Mouse (Mus musculus) adrenal gland, postnatal 0 days (tissue): ENCODE measurements around the gene Krt25. TPM values are rescaled to one million over a fixed set of nuclear protein-coding genes. Genes with fewer than 3 reads are reported as not detected.

Experiments used
- polyA plus RNA-seq: library from polyadenylated mRNA; unstranded; fragments of >200 nt; fragmentation: Nextera tagmentation; extraction: Ambion mirVana; gene quantifications from 2 replicates; pipeline ENCODE4 v1.2.1, GENCODE M21; 2015

Krt25 gene
- polyA plus RNA-seq: not detected in 2 replicates

DNA sequence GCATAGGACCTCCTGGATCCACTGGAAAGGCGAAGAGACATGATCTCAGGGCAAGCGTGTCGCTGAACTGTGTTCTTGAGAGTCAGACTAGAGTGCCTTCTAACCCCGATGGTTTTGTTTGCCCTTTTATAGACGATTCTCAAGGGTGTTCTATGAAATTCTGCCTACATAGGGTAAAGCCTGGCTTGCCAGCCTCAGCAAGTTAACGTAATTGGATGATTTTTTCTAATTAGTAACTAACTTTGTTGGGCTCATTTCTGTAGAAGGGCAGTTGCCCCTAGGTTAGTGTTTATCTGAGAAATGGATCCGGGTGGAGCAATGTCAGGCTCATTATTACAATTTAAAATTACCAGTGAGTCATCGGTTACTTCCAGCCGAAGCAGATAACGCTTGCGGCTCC, at the start of gene Krt25:
Krt25 (minus strand) TSS at position 101 of the 400 bp plus-strand sequence.

DNA sequence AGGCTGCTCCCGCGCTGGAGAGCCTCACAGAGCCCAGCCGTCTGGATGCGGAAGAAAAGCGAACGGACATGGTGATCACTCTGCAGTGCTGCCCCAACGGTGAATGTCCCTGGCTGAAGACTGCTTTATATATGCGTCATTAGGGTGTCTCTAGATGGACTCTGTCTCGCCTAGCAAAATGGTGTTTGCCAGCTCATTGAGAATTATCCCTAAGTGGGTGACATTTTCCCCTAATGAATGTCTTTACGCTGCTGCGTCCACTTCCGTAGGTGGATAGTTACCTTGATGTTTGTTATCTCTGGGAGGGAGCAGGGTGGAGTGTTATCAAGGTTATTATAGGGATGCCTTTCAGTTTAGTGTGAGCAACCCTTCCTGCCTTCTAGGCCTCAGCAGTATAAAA, 28.3 kb upstream of the Krt25 start, which contains the start of gene Krt27:
Krt27 (minus strand) TSS at position 101 of the 400 bp plus-strand sequence.

DNA sequence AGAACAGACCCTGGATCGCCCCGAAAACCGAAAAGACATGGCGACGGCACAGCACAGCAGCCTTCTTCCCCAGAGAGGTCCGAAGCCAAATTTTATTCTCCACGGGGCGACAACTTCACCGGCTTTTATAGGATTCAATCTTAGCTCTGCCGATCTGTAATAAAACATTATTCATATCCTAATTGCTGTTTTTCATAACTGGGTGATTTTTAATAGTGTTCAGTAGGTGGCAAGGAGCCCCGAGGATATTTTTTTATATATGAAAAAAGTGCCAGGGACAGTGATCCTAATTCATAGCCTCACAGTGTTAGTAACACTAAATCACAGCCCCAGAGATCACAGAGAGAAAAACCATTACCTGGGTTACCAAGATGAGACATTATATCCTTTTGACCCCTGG, 15.1 kb upstream of the Krt25 start, which contains the start of gene Krt26:
Krt26 (minus strand) TSS at position 101 of the 400 bp plus-strand sequence.

DNA sequence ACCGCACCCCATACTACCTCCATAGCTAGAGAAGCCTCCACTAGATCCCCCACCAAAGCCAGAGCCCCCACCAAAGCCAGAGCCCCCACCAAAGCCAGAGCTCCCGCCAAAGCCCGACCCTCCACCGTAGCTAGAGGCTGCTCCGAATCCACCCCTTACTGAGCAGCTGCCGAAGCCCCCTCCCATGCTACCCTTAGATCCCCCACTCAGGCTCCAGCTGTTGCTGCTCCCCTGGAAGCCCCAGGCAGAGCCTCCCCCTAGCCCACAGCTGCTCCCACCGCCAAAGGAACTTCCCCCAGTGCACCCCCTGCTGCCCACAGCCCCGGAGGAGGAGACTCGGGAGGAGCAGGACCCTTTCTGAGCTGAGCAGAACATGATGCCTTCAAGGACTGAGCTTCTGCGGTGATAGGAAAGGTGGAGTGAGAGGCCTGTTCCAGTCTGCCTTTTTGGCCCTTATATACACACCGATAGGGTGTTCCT, 37.9 kb downstream of the Krt25 start, which contains the start of gene Krt24:
Krt24 (minus strand) TSS at position 430 of the 480 bp plus-strand sequence.

Other genes with a start within 250 kb of the Krt25 start
- 0.26 and 0.30 TPM in 2 replicates for gene Tns4, start 233.6 kb downstream of the Krt25 start, polyA plus RNA-seq
- 0.16 and 0.32 TPM in 2 replicates for gene Ccr7, start 167.9 kb downstream of the Krt25 start, polyA plus RNA-seq
- gene Smarce1, start 91.9 kb downstream of the Krt25 start, polyA plus RNA-seq: 102 and 126 TPM in 2 replicates
- gene Krt222, start 78.9 kb downstream of the Krt25 start, polyA plus RNA-seq: 1.3 and 1.7 TPM in 2 replicates
- not detected in 2 replicates for gene Krt24, start 37.7 kb downstream of the Krt25 start, polyA plus RNA-seq
- not detected in 2 replicates for gene Krt26, start 15.0 kb upstream of the Krt25 start, polyA plus RNA-seq
- gene Krt27, start 28.2 kb upstream of the Krt25 start, polyA plus RNA-seq: not detected in 2 replicates
- gene Krt28, start 52.0 kb upstream of the Krt25 start, polyA plus RNA-seq: 0.08 and 0.14 TPM in 2 replicates
- gene Krt10, start 66.4 kb upstream of the Krt25 start, polyA plus RNA-seq: 34.8 and 42.7 TPM in 2 replicates
- not detected in 2 replicates for gene Krt12, start 99.3 kb upstream of the Krt25 start, polyA plus RNA-seq
- gene Krt20, start 115.2 kb upstream of the Krt25 start, polyA plus RNA-seq: 1.3 and 3.1 TPM in 2 replicates
- 1.7 and 3.0 TPM in 2 replicates for gene Krt23, start 170.2 kb upstream of the Krt25 start, polyA plus RNA-seq
- gene Krt39, start 198.4 kb upstream of the Krt25 start, polyA plus RNA-seq: not detected in 2 replicates
- not detected in 2 replicates for gene Krt40, start 220.2 kb upstream of the Krt25 start, polyA plus RNA-seq
- gene Krtap3-3, start 227.9 kb upstream of the Krt25 start, polyA plus RNA-seq: not detected in 2 replicates
- not detected in 2 replicates for gene Krtap3-2, start 233.9 kb upstream of the Krt25 start, polyA plus RNA-seq
- not detected in 2 replicates for gene Gm11939, start 236.5 kb upstream of the Krt25 start, polyA plus RNA-seq
- not detected in 2 replicates for gene Krtap3-1, start 243.7 kb upstream of the Krt25 start, polyA plus RNA-seq